Mouse (Mus musculus): ENCODE results near the gene Tifa. TPM values are rescaled to one million over a fixed set of nuclear protein-coding genes. Genes with fewer than 3 reads are reported as not detected.
"Not testable (repeated sequence)": the region's sequence is repeated elsewhere in the genome, so short reads cannot be mapped to it uniquely, and the experiment has no call there.

Tifa gene
- total RNA-seq, 2 experiments from 2014 or later, result 4.8 to 6.6 TPM

- not testable (repeated sequence) for DNase-seq (ENCODE audit: low spot score in 2 of 2)
These were observed 5.9 kb upstream of the Tifa start for GRCm38 (mm10) chr3:127783680-127784079.

DNA sequence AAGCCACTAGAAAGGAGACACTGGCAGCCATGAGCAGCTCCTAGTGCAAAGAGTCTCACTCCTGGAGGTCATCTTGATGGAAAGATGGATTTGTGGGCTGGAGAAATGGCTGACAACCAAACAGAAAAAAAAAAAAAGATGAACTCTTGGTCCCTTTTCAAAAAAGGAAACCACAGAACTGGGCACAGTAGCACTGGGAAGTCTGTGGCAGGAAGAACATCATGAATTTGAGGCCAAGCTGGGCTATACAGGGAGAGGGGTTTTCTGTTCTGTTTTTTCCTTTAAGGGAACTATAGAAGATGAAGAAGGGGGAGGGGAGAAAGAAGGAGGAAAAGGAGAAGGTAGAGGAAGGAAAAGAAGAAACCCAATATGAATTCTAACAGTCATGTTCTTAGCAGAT is 2.6 kb upstream of the Tifa start:
- no peak for DNase-seq (ENCODE audit: low spot score in 2 of 2)

GRCm38 (mm10) chr3:127788038-127788437 is 1.6 kb upstream of the Tifa start:
- no peak for DNase-seq (ENCODE audit: low spot score in 2 of 2)

DNA sequence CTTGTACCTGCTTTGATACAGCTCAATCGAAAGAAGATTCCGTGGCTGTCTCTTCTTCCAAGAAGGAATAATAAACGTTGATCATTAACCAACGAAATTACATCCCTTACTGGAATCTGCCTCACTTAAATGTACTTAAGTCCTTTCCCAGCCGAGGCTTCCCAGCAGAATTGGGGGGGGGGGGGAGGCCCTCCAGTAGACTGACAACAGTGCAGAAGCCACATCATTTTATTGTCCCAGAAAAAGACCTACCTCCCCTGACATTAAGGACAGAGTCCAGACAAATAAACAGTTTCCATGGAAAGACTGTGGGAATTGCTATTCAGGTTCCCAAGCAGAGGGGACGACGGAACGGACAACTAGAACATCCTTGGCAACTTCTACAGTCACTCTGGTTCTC is 686 bp upstream of the Tifa start:
- no peak for DNase-seq (ENCODE audit: low spot score in 2 of 2)

- DNase-seq (ENCODE audit: low spot score in 2 of 2), result no peak
These were observed 840 bp downstream of the Tifa start for GRCm38 (mm10) chr3:127790234-127791055.

- DNase-seq (ENCODE audit: low spot score in 2 of 2), result no peak
These were observed 1.5 kb downstream of the Tifa start for GRCm38 (mm10) chr3:127791056-127791483.

DNA sequence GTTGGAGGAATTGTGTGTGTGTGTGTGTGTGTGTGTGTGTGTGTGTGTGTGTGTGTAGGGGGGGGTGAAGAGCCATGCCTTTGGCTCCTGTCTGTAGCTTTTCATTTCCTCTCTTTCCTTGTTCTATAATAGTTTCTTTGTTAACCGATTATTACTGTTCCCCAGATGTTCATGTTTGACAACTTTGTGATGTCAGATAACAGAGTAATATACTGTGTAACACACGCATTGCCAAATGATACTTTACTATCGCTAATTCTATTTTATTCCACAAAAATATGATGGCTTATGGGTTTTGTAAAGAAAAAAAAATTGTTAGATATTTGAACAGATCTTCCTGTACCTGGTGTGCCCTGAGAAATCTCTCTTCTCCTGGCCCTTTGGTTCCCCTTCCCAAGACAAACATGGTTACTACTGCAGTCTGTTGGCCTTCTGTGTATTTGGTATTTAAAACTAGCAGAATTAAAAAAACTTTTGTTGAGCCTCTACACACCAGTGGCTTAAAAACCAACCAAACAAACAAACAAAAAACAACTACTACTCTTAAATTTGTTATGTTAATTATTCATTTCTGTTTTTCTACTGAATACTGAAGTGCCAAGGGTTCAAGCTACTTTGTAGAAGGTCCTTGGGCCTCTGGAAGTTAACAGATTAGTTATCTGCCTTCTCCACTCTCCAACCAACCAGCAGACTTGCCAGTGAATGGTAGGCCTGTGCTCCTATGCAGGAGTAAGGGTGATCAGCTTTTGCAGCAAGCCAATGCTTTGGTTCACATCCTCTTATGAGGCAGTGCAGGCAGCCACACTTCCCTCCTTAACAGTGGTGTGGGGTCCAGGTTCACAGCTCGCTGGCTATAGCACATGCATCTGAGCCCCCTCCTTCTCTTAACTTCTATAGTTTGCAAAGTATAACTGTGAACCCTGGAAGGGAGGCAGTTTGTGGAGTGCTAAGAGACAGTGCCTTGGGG is 2.3 kb downstream of the Tifa start:
- DNase-seq (ENCODE audit: low spot score in 2 of 2), result no peak

GRCm38 (mm10) chr3:127793022-127793421 is 3.4 kb downstream of the Tifa start:
- no peak for DNase-seq (ENCODE audit: low spot score in 2 of 2)

DNA sequence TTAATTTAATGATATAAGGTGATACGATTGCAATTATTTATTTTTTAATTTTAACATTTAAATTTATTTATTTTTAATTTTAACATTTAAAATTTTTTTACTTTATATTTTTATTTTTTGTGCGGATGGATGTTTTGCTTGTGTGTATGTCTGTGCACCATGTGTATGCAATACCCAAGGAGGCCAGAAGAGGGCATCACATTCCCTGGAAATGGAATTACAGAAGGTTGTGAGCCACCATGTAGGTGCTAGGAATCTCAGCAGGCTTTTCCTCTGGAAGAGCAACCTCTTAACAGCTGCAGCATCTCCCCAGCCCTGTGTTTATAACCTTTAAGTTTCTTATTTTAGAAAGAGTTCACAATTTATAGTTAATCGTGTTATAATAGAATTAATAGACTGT is 6.2 kb downstream of the Tifa start:
- DNase-seq (ENCODE audit: low spot score in 2 of 2), result no peak

GRCm38 (mm10) chr3:127796271-127796670 is 6.7 kb downstream of the Tifa start:
- no peak for DNase-seq (ENCODE audit: low spot score in 2 of 2)

GRCm38 (mm10) chr3:127801162-127801561 is 11.6 kb downstream of the Tifa start:
- no peak for DNase-seq (ENCODE audit: low spot score in 2 of 2)

- DNase-seq (ENCODE audit: low spot score in 2 of 2), result no peak
These were observed 13.2 kb downstream of the Tifa start for GRCm38 (mm10) chr3:127802814-127803213.

GRCm38 (mm10) chr3:127804439-127804838 is 14.8 kb downstream of the Tifa start:
- DNase-seq (ENCODE audit: low spot score in 2 of 2), result no peak

DNA sequence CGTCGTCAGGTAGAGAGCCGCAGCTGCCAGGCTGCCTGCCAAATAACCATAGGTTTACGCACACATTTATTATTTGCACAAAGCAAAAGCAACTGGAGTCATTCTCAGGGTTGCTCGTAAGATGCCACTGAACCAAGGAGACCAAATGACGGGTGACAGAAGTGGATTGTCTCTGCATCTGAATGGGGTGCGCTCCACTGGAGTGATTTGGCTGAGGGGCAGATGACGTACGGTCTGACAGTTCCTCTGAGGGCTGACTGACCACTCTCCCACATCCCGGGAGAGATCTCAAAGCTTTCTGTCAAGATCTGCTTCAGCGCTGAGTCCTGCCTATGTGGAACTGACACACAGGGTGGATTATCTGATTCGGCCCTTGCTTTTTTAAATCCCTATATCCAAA is 15.5 kb downstream of the Tifa start:
- no peak for DNase-seq (ENCODE audit: low spot score in 2 of 2)

DNA sequence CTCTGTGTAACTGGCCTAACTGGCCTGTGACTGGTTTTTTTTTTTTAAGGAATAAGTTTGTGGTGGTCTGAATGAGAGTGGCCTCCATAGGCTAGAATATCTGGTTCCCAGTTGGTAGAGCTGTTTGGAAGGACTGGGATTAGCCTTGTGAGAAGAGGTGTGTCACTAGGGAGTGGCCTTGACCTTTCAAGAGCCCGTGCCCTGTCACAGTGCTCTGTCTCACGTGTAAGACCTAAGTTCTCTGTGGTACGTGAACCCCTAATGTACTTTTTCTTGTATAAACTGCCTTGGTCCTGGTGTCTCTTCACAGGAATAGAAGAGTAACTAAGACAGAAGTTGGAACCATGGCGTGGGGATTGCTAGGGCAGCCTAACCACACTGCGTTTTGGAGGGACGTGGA is 16.4 kb downstream of the Tifa start:
- DNase-seq (ENCODE audit: low spot score in 2 of 2), result no peak

DNA sequence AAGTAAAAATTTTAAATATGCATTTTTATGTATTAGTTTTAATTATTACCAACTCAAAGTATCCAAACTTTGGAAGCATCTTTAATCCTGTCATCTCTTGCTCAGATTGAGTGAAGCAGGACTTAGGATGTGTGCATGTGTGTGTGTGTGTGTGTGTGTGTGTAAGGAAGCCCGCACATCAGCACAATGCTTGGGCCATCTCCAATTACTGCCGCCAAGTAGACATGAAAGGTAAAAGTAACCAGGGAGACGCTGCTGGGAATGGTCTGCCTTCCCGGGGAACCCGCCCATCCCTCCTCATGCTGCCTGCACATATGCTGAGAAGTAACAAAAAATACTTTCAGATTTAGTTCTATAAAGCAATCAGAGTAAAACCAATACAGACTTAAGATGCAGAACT is 18.2 kb downstream of the Tifa start:
- no peak for DNase-seq (ENCODE audit: low spot score in 2 of 2)

GRCm38 (mm10) chr3:127809103-127809502 is 19.5 kb downstream of the Tifa start:
- no peak for DNase-seq (ENCODE audit: low spot score in 2 of 2)

GRCm38 (mm10) chr3:127817120-127817683 is 27.6 kb downstream of the Tifa start:
- DNase-seq (ENCODE audit: low spot score in 2 of 2), result no peak

DNA sequence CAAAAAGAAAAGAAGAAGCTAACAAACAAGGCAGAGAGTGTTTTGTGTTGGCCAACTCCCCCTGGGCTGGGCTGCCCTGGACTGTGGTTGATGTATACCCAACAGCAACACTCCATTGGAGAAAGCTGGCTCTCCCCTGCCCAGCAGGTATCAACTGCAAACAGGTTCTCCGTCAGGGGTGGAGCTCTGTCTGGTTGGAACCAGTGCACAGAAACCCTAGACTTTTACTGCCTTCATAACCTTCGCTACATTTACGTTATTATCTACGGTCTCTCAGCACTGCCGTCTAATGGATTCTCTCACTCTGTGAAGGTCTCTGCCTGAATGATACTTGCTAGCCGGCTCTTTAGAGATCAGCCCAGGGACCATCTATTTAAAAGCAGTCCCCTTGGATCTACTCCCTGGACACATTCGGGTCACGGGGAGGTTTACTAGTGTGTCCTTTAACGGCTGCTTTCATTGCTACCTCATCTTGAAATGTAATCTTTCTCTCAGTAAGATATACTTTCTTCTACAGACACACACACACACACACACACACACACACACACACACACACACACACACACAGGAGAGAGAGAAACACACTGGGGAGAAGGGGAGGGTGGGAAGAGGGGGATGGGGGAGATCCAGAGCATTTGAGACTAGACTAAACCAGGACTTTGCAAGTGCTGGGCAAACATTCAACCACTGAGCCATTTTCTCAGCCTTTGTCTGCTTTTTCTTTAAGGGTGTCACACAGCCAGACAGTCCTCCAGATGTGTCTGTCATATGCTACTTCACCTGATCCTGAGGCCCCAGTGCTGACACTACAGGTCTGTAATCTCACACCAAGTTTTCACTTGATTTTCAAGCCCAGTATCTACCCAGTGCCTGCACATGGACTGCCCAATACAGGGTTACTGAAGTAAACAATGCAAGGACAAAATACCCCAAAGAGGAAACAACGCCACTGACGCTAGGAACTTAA is 29.4 kb downstream of the Tifa start:
- no peak for DNase-seq (ENCODE audit: low spot score in 2 of 2)

- no peak for DNase-seq (ENCODE audit: low spot score in 2 of 2)
These were observed 30.8 kb downstream of the Tifa start for GRCm38 (mm10) chr3:127820400-127820799.

GRCm38 (mm10) chr3:127821209-127821608 is 31.6 kb downstream of the Tifa start:
- no peak for DNase-seq (ENCODE audit: low spot score in 2 of 2)

All from adrenal gland, postnatal 4 days (tissue).